Mouse (Mus musculus): ENCODE measurements around the gene Snx32. TPM values are rescaled to one million over a fixed set of nuclear protein-coding genes. Genes with fewer than 3 reads are reported as not detected.

Gene Snx32
- polyA plus RNA-seq, 1 experiment from 2014 or later: 87.8 TPM

- Histone ChIP-seq H3K27me3 (replicated peaks; ENCODE audit: control insufficient read depth, insufficient read depth, low read length) (peaks cover 34% of the 10 kb centered on the region), H3K36me3 (ENCODE audit: control insufficient read depth, insufficient read depth) (no peaks in the 10 kb centered on the region), H3K9me3 (ENCODE audit: control insufficient read depth, low read length) (peaks cover 3% of the 10 kb centered on the region; the same call in 1 of the 2 replicates), H3K4me1 (replicated peaks; ENCODE audit: control insufficient read depth, insufficient read depth, low read length) (peaks cover 16% of the 10 kb centered on the region), H3K9ac (replicated peaks; ENCODE audit: low read depth, low read length) (no peak overlapping the region), H3K4me3 (replicated peaks; ENCODE audit: low read length) (no peak overlapping the region), H3K27ac (ENCODE audit: low read length) (no peak overlapping the region), H3K4me2 (ENCODE audit: low read length) (no peak overlapping the region)
- no peak for ATAC-seq
- WGBS: 46% methylated on average over 7 of the region's 7 CpGs
These were observed 65.4 kb downstream of the Snx32 start for GRCm38 (mm10) chr19:5444954-5445353.

- 66% methylated on average over 9 of the region's 9 CpGs for WGBS
- Histone ChIP-seq H3K36me3 (ENCODE audit: control insufficient read depth, insufficient read depth) (no peaks in the 10 kb centered on the region), H3K9me3 (ENCODE audit: control insufficient read depth, low read length) (peaks cover 3% of the 10 kb centered on the region; the same call in 1 of the 2 replicates), H3K4me2 (ENCODE audit: low read length) (no peak overlapping the region), H3K27me3 (replicated peaks; ENCODE audit: control insufficient read depth, insufficient read depth, low read length) (peaks cover 29% of the 10 kb centered on the region), H3K27ac (ENCODE audit: low read length) (no peak overlapping the region), H3K4me1 (replicated peaks; ENCODE audit: control insufficient read depth, insufficient read depth, low read length) (peaks cover 16% of the 10 kb centered on the region), H3K9ac (replicated peaks; ENCODE audit: low read depth, low read length) (no peak overlapping the region), H3K4me3 (replicated peaks; ENCODE audit: low read length) (no peak overlapping the region)
- ATAC-seq: no peak
These were observed 65.9 kb downstream of the Snx32 start for GRCm38 (mm10) chr19:5444371-5444908.

Other genes starting within 250 kb of the Snx32 start
- gene Pacs1, start 237.4 kb downstream of the Snx32 start, polyA plus RNA-seq (2015; fragmentation: Nextera tagmentation; extraction: Ambion mirVana): 38.0 and 39.1 TPM in 2 replicates
- gene Sf3b2, start 215.1 kb downstream of the Snx32 start, polyA plus RNA-seq (2015; fragmentation: Nextera tagmentation; extraction: Ambion mirVana): 347 and 373 TPM in 2 replicates
- 36.3 and 40.5 TPM in 2 replicates for gene Gal3st3, start 212.2 kb downstream of the Snx32 start, polyA plus RNA-seq (2015; fragmentation: Nextera tagmentation; extraction: Ambion mirVana)
- not detected in 2 replicates for gene Catsper1, start 174.8 kb downstream of the Snx32 start, polyA plus RNA-seq (2015; fragmentation: Nextera tagmentation; extraction: Ambion mirVana)
- 3.0 and 4.7 TPM in 2 replicates for gene Cst6, start 161.0 kb downstream of the Snx32 start, polyA plus RNA-seq (2015; fragmentation: Nextera tagmentation; extraction: Ambion mirVana)
- gene Eif1ad, start 143.8 kb downstream of the Snx32 start, polyA plus RNA-seq (2015; fragmentation: Nextera tagmentation; extraction: Ambion mirVana): 43.3 and 49.9 TPM in 2 replicates
- 378 and 389 TPM in 2 replicates for gene Banf1, start 143.4 kb downstream of the Snx32 start, polyA plus RNA-seq (2015; fragmentation: Nextera tagmentation; extraction: Ambion mirVana)
- gene Sart1, start 121.8 kb downstream of the Snx32 start, polyA plus RNA-seq (2015; fragmentation: Nextera tagmentation; extraction: Ambion mirVana): 74.4 and 75.1 TPM in 2 replicates
- not detected in 2 replicates for gene Tsga10ip, start 108.0 kb downstream of the Snx32 start, polyA plus RNA-seq (2015; fragmentation: Nextera tagmentation; extraction: Ambion mirVana)
- 283 and 294 TPM in 2 replicates for gene Drap1, start 85.6 kb downstream of the Snx32 start, polyA plus RNA-seq (2015; fragmentation: Nextera tagmentation; extraction: Ambion mirVana)
- gene AI837181, start 85.4 kb downstream of the Snx32 start, polyA plus RNA-seq (2015; fragmentation: Nextera tagmentation; extraction: Ambion mirVana): 61.1 and 62.9 TPM in 2 replicates
- not detected in 2 replicates for gene Fosl1, start 63.0 kb downstream of the Snx32 start, polyA plus RNA-seq (2015; fragmentation: Nextera tagmentation; extraction: Ambion mirVana)
- gene Ccdc85b, start 52.6 kb downstream of the Snx32 start, polyA plus RNA-seq (2015; fragmentation: Nextera tagmentation; extraction: Ambion mirVana): 8.6 and 8.8 TPM in 2 replicates
- 165 and 185 TPM in 2 replicates for gene Fibp, start 49.9 kb downstream of the Snx32 start, polyA plus RNA-seq (2015; fragmentation: Nextera tagmentation; extraction: Ambion mirVana)
- 5.7 and 6.3 TPM in 2 replicates for gene Ctsw, start 42.0 kb downstream of the Snx32 start, polyA plus RNA-seq (2015; fragmentation: Nextera tagmentation; extraction: Ambion mirVana)
- gene Efemp2, start 36.6 kb downstream of the Snx32 start, polyA plus RNA-seq (2015; fragmentation: Nextera tagmentation; extraction: Ambion mirVana): 30.2 and 39.1 TPM in 2 replicates
- 56.0 and 60.5 TPM in 2 replicates for gene Mus81, start 22.1 kb downstream of the Snx32 start, polyA plus RNA-seq (2015; fragmentation: Nextera tagmentation; extraction: Ambion mirVana)
- 3,630 and 3,701 TPM in 2 replicates for gene Cfl1, start 20.1 kb downstream of the Snx32 start, polyA plus RNA-seq (2015; fragmentation: Nextera tagmentation; extraction: Ambion mirVana)
- 0.32 and 0.70 TPM in 2 replicates for gene 1700020D05Rik, start 6.8 kb downstream of the Snx32 start, polyA plus RNA-seq (2015; fragmentation: Nextera tagmentation; extraction: Ambion mirVana)
- gene Ovol1, start 50.1 kb upstream of the Snx32 start, polyA plus RNA-seq (2015; fragmentation: Nextera tagmentation; extraction: Ambion mirVana): 0.08 and 0.09 TPM in 2 replicates
- 1.9 and 2.0 TPM in 2 replicates for gene Ap5b1, start 57.5 kb upstream of the Snx32 start, polyA plus RNA-seq (2015; fragmentation: Nextera tagmentation; extraction: Ambion mirVana)
- gene Rnaseh2c, start 91.3 kb upstream of the Snx32 start, polyA plus RNA-seq (2015; fragmentation: Nextera tagmentation; extraction: Ambion mirVana): 81.0 and 86.7 TPM in 2 replicates
- gene Kat5, start 99.7 kb upstream of the Snx32 start, polyA plus RNA-seq (2015; fragmentation: Nextera tagmentation; extraction: Ambion mirVana): 76.8 and 78.1 TPM in 2 replicates
- gene Rela, start 126.9 kb upstream of the Snx32 start, polyA plus RNA-seq (2015; fragmentation: Nextera tagmentation; extraction: Ambion mirVana): 37.0 and 41.6 TPM in 2 replicates
- gene Sipa1, start 153.2 kb upstream of the Snx32 start, polyA plus RNA-seq (2015; fragmentation: Nextera tagmentation; extraction: Ambion mirVana): 14.3 and 15.1 TPM in 2 replicates
- gene Map3k11, start 178.2 kb upstream of the Snx32 start, polyA plus RNA-seq (2015; fragmentation: Nextera tagmentation; extraction: Ambion mirVana): 10.0 and 10.7 TPM in 2 replicates
- gene Pcnx3, start 178.4 kb upstream of the Snx32 start, polyA plus RNA-seq (2015; fragmentation: Nextera tagmentation; extraction: Ambion mirVana): 24.1 and 28.7 TPM in 2 replicates
- gene Kcnk7, start 193.8 kb upstream of the Snx32 start, polyA plus RNA-seq (2015; fragmentation: Nextera tagmentation; extraction: Ambion mirVana): 0.24 and 0.48 TPM in 2 replicates
- gene Ehbp1l1, start 215.8 kb upstream of the Snx32 start, polyA plus RNA-seq (2015; fragmentation: Nextera tagmentation; extraction: Ambion mirVana): 12.0 and 20.0 TPM in 2 replicates
- gene Fam89b, start 219.1 kb upstream of the Snx32 start, polyA plus RNA-seq (2015; fragmentation: Nextera tagmentation; extraction: Ambion mirVana): 170 and 177 TPM in 2 replicates
- 11.4 and 11.6 TPM in 2 replicates for gene Ltbp3, start 230.4 kb upstream of the Snx32 start, polyA plus RNA-seq (2015; fragmentation: Nextera tagmentation; extraction: Ambion mirVana)

Measured in forebrain, embryonic 16.5 days (tissue).